Mouse (Mus musculus) small intestine, adult 2 months (tissue): Measurements from ENCODE around the gene Tmem60. TPM values are rescaled to one million over a fixed set of nuclear protein-coding genes. Genes with fewer than 3 reads are reported as not detected.
A peak's percentile ranks its signal among the peaks of the same experiment; 100 is the strongest.

Source experiments
- H3K27ac ChIP-seq: fragments of 200-500 bp; 2 replicates; pipeline ENCODE4 v1.5.1; 2012; ENCODE audit warnings: low read depth, low read length, control low read depth, inconsistent platforms; ENCODE audit not compliant: insufficient read depth
- H3K27me3 ChIP-seq: fragments of 200-500 bp; 2 replicates; pipeline ENCODE4 v1.6.1; 2012; ENCODE audit warnings: mild to moderate bottlenecking, moderate library complexity, low read length, inconsistent platforms; ENCODE audit not compliant: control insufficient read depth, insufficient read depth
- H3K36me3 ChIP-seq: fragments of 200-500 bp; 2 replicates; pipeline ENCODE4 v1.6.1; 2012; ENCODE audit warnings: mild to moderate bottlenecking, low read length, control low read depth, inconsistent platforms; ENCODE audit not compliant: control insufficient read depth, insufficient read depth
- H3K4me1 ChIP-seq: fragments of 200-500 bp; 2 replicates; pipeline ENCODE4 v1.6.1; 2012; ENCODE audit warnings: low read length, inconsistent platforms, mixed read lengths; ENCODE audit not compliant: control insufficient read depth, insufficient read depth, insufficient read length
- H3K4me3 ChIP-seq: fragments of 200-500 bp; 2 replicates; pipeline ENCODE4 v1.5.1; 2012; ENCODE audit warnings: low read depth, mild to moderate bottlenecking, control low read depth, inconsistent platforms, low read length, moderate library complexity
- CTCF ChIP-seq: fragments of 200-500 bp; IDR thresholded peaks from 2 replicates; pipeline ENCODE4 v1.5.1; 2012; ENCODE audit warnings: low read depth, mild to moderate bottlenecking, control low read depth, inconsistent platforms, low read length, moderate library complexity, mixed read lengths; ENCODE audit not compliant: insufficient replicate concordance, insufficient read length; ENCODE audit errors: extremely low read depth
- POLR2A ChIP-seq: fragments of 200-500 bp; IDR thresholded peaks from 2 replicates; pipeline ENCODE4 v1.6.1; 2012; ENCODE audit warnings: low read depth, mild to moderate bottlenecking, control low read depth, inconsistent platforms, low read length, moderate library complexity
- WGBS: fragments of 180-500 bp; shearing (Covaris S2); methylation state at CpG from one replicate; pipeline ENCODE4 v1.1.7; 2018; 5-methylcytosine and 5-hydroxymethylcytosine counted together
- polyA plus RNA-seq: library from polyadenylated mRNA; depleted of rRNA; stranded (reverse); fragments of >200 nt; gene quantifications from 2 replicates; pipeline ENCODE4 v1.2.3, GENCODE M21; 2012

Gene Tmem60
- polyA plus RNA-seq, 1 experiment, result 1.1 TPM

DNA sequence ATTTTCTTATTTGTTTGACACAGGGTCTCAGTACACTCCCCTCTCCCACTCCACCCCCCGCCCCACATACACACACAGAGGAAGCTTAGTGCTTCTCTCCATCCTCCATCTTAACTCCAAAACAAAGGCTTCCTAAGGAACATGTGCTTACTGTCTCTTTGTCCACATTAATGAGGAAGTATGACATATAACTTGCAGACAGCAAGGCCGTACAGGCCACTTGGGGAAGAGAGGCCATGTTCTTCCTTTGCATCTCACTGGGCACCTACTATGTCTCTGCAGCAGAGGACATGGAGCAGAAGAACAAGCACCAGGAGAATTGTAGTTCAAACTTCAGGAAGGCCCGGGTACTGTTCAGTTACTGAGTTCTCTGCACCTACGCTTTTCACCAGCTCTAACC lies 21.4 kb upstream of the Tmem60 start:
- H3K36me3 ChIP-seq, result no peaks in the 10 kb centered on the region
- no peaks in the 10 kb centered on the region for H3K4me1 ChIP-seq
- no peaks in the 10 kb centered on the region for H3K27me3 ChIP-seq
- no peak overlapping the region for H3K27ac ChIP-seq
- no peak for TF ChIP-seq CTCF
- TF ChIP-seq POLR2A, result no peak
- no peak overlapping the region for H3K4me3 ChIP-seq
- WGBS, result 87% methylated on average over 4 of the region's 4 CpGs

- 91% methylated on average over 2 of the region's 2 CpGs for WGBS
- H3K27me3 ChIP-seq, result no peaks in the 10 kb centered on the region
- no peaks in the 10 kb centered on the region for H3K4me1 ChIP-seq
- H3K4me3 ChIP-seq, result no peak overlapping the region
- TF ChIP-seq POLR2A, result no peak
- no peak for TF ChIP-seq CTCF
- no peak overlapping the region for H3K27ac ChIP-seq
- no peaks in the 10 kb centered on the region for H3K36me3 ChIP-seq
These were observed 20.1 kb upstream of the Tmem60 start for GRCm38 (mm10) chr5:20861901-20862300.

DNA sequence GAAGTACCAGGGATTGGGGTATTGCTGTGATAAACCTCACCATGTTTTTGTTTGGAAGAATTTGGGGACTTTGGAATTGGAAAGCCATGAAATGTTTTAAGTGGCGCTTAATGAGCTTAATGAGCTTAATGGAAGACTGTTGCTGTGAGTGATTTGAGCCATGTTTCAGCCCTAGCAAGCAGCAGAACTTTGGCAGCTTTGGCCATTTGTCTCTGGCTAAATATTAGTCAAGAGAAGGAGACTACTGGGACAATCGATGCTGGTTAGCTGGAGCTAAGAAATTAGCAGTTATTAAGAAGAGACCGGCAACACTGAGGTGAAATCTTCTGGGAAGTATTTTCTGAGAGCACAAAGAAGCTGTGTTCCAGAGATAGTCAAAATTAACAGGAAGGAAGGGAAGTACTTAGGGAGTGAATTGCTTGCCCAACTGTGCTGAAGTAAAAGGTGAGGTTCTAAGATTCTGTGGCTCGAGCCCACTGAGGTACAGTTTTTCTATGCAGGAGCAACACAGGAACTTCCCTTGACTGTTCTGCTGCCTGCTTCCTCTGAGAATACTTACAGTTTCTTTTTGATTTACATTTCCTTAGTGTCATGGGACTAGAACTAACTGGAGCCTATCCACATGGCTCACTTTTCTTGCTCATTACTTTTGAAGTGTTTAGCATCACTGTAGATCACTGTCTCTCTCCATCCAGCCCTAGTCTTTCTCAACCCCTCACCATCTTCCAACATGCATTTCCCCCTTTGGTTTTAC lies 17.6 kb upstream of the Tmem60 start:
- H3K36me3 ChIP-seq, result no peaks in the 10 kb centered on the region
- H3K4me1 ChIP-seq, result no peaks in the 10 kb centered on the region
- H3K27me3 ChIP-seq, result no peaks in the 10 kb centered on the region
- no peak for TF ChIP-seq POLR2A
- TF ChIP-seq CTCF, result no peak
- 57% methylated on average over 4 of the region's 4 CpGs for WGBS
- H3K4me3 ChIP-seq, result no peak overlapping the region
- H3K27ac ChIP-seq, result peak overlapping the region; percentile 22; the same call in 1 of the 2 replicates

DNA sequence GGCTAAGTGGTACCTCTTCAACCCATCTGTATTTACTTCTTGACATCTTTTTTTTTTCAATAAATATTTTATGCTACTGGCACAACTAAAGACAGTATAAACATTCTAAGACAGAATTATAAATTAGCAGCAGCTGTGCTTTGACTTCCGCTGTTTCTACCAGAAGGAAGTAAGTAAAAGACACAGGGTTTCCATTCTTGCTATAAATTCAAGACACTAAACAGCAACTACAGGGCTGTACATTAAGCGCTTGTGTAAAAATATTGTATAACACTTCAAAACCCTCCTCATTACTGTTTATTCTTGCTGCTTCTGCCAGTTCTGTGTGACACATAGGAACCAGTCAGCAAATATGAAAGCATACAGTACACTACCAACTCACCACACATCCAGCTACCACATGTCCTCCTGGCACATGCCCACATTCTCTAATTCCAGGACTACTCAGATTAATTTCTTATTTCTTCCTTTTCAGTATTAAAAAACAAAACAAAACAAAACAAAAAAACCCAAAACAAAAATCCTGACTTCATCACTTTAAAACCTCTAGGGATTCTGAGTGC lies 16.7 kb upstream of the Tmem60 start:
- WGBS, result 79% methylated on average over 2 of the region's 2 CpGs
- H3K27me3 ChIP-seq, result no peaks in the 10 kb centered on the region
- no peaks in the 10 kb centered on the region for H3K36me3 ChIP-seq
- H3K27ac ChIP-seq, result no peak overlapping the region
- H3K4me3 ChIP-seq, result no peak overlapping the region
- no peaks in the 10 kb centered on the region for H3K4me1 ChIP-seq
- TF ChIP-seq CTCF, result no peak
- TF ChIP-seq POLR2A, result no peak

DNA sequence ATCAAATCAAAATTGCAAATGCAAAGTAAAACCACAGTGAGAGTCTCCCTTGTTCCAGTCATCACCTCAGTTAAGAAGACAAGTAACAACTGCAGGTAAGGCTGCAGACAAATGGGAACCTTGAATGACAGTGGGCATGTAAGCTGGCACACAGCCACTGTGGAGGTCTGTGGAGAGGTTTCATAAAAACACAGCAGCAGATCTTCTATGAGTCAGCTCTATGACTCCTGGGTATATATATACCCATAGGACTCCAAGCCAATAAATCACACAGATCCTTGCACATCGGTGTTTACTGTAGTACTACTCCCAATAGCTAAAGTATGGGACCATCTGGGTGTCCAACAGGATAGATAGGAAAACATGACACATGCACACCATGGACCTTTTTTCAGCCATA lies 8.8 kb upstream of the Tmem60 start:
- TF ChIP-seq CTCF (no peak), POLR2A (no peak)
- Histone ChIP-seq H3K36me3 (no peaks in the 10 kb centered on the region), H3K4me1 (no peaks in the 10 kb centered on the region), H3K27me3 (no peaks in the 10 kb centered on the region), H3K4me3 (no peak overlapping the region), H3K27ac (no peak overlapping the region)
- WGBS, result 74% methylated on average over 1 of the region's 1 CpGs

GRCm38 (mm10) chr5:20876934-20877426 lies 5.0 kb upstream of the Tmem60 start:
- H3K4me3 ChIP-seq, result no peak overlapping the region
- no peaks in the 10 kb centered on the region for H3K4me1 ChIP-seq
- no peak overlapping the region for H3K27ac ChIP-seq
- no peak for TF ChIP-seq POLR2A
- TF ChIP-seq CTCF, result no peak
- no peaks in the 10 kb centered on the region for H3K27me3 ChIP-seq
- 30% methylated on average over 1 of the region's 1 CpGs for WGBS
- H3K36me3 ChIP-seq, result no peaks in the 10 kb centered on the region

- H3K27ac ChIP-seq, result no peak overlapping the region
- H3K36me3 ChIP-seq, result no peaks in the 10 kb centered on the region; the same call in 1 of the 2 replicates
- no peaks in the 10 kb centered on the region for H3K27me3 ChIP-seq
- no peak overlapping the region for H3K4me3 ChIP-seq
- peaks cover 4% of the 10 kb centered on the region; the same call in 1 of the 2 replicates for H3K4me1 ChIP-seq
- WGBS, result 79% methylated on average over 2 of the region's 2 CpGs
- TF ChIP-seq POLR2A, result no peak
- TF ChIP-seq CTCF, result no peak
These were observed 1.6 kb upstream of the Tmem60 start for GRCm38 (mm10) chr5:20880386-20880785.
